Mouse (Mus musculus): ENCODE measurements around the gene Rab12.

Rab12 gene

GRCm38 (mm10) chr17:66448421-66449405 lies 70.8 kb downstream of the Rab12 start:
- peak in 1 of 2 experiments; percentile 34 for DNase-seq (ENCODE audit: low spot score in 2 of 2)

GRCm38 (mm10) chr17:66447978-66448377 lies 71.6 kb downstream of the Rab12 start:
- DNase-seq (ENCODE audit: low spot score in 2 of 2), result no peak

GRCm38 (mm10) chr17:66447007-66447312 lies 72.6 kb downstream of the Rab12 start:
- peak in 1 of 2 experiments; percentile 44 for DNase-seq (ENCODE audit: low spot score in 2 of 2)

- peak in 1 of 2 experiments; percentile 43 for DNase-seq (ENCODE audit: low spot score in 2 of 2)
Observed at GRCm38 (mm10) chr17:66446196-66447006, 73.1 kb downstream of the Rab12 start.
